Mouse (Mus musculus): ENCODE data around the gene Brf1. TPM values are rescaled to one million over a fixed set of nuclear protein-coding genes. Genes with fewer than 3 reads are reported as not detected.
A peak's percentile ranks its signal among the peaks of the same experiment; 100 is the strongest.

The Brf1 gene
- polyA plus RNA-seq, 1 experiment from 2014 or later = 70.4 TPM

GRCm38 (mm10) chr12:112927265-112927664 lies 73.2 kb downstream of the Brf1 start:
- H3K4me2 ChIP-seq = 0 out of 2 replicates have a peak overlapping the region, but pooled peaks have one; percentile 4
- 54% methylated on average over 14 of the region's 14 CpGs for WGBS
- peaks cover 39% of the 10 kb centered on the region for H3K4me1 ChIP-seq
- no peaks in the 10 kb centered on the region for H3K36me3 ChIP-seq
- H3K9me3 ChIP-seq (replicated peaks) = no peaks in the 10 kb centered on the region
- H3K9ac ChIP-seq = no peak overlapping the region
- H3K27ac ChIP-seq = no peak overlapping the region
- no peak for ATAC-seq (replicated peaks; ENCODE audit: low FRiP score)
- no peak overlapping the region for H3K4me3 ChIP-seq (replicated peaks)
- H3K27me3 ChIP-seq = peaks cover 78% of the 10 kb centered on the region

GRCm38 (mm10) chr12:112925950-112926349 lies 74.6 kb downstream of the Brf1 start:
- Histone ChIP-seq H3K4me1 (peaks cover 38% of the 10 kb centered on the region), H3K27ac (no peak overlapping the region), H3K9ac (no peak overlapping the region), H3K4me3 (replicated peaks) (no peak overlapping the region), H3K4me2 (no peak overlapping the region), H3K9me3 (replicated peaks) (no peaks in the 10 kb centered on the region), H3K36me3 (no peaks in the 10 kb centered on the region), H3K27me3 (peaks cover 70% of the 10 kb centered on the region)
- no peak for ATAC-seq (replicated peaks; ENCODE audit: low FRiP score)
- WGBS = 87% methylated on average over 6 of the region's 6 CpGs

- Histone ChIP-seq H3K4me2 (no peak overlapping the region), H3K4me3 (replicated peaks) (no peak overlapping the region), H3K9me3 (replicated peaks) (no peaks in the 10 kb centered on the region), H3K27me3 (peaks cover 39% of the 10 kb centered on the region), H3K36me3 (no peaks in the 10 kb centered on the region), H3K9ac (no peak overlapping the region), H3K4me1 (peaks cover 19% of the 10 kb centered on the region; the same call in 1 of the 2 replicates), H3K27ac (no peak overlapping the region)
- whole genome bisulfite sequencing = 20% methylated on average over 3 of the region's 3 CpGs
- no peak for ATAC-seq (replicated peaks; ENCODE audit: low FRiP score)
Measured at GRCm38 (mm10) chr12:112922541-112922940, 78.0 kb downstream of the Brf1 start.

- Histone ChIP-seq H3K4me3 (replicated peaks) (no peak overlapping the region), H3K9ac (no peak overlapping the region), H3K9me3 (replicated peaks) (no peaks in the 10 kb centered on the region), H3K27me3 (peaks cover 32% of the 10 kb centered on the region), H3K27ac (no peak overlapping the region), H3K36me3 (no peaks in the 10 kb centered on the region), H3K4me2 (no peak overlapping the region), H3K4me1 (peaks cover 13% of the 10 kb centered on the region; the same call in 1 of the 2 replicates)
- 83% methylated on average over 12 of the region's 12 CpGs for WGBS
- ATAC-seq (replicated peaks; ENCODE audit: low FRiP score) = no peak
Measured at GRCm38 (mm10) chr12:112921518-112921917, 79.0 kb downstream of the Brf1 start.

- no peak overlapping the region for H3K4me3 ChIP-seq (replicated peaks)
- 33% methylated on average over 8 of the region's 8 CpGs for WGBS
- no peak overlapping the region for H3K4me2 ChIP-seq
- ATAC-seq (replicated peaks; ENCODE audit: low FRiP score) = no peak
- H3K9me3 ChIP-seq (replicated peaks) = no peaks in the 10 kb centered on the region
- peaks cover 10% of the 10 kb centered on the region for H3K27me3 ChIP-seq
- no peaks in the 10 kb centered on the region for H3K36me3 ChIP-seq
- H3K4me1 ChIP-seq = peaks cover 23% of the 10 kb centered on the region
- no peak overlapping the region for H3K9ac ChIP-seq
- no peak overlapping the region for H3K27ac ChIP-seq
Measured at GRCm38 (mm10) chr12:112917906-112918305, 82.6 kb downstream of the Brf1 start.

GRCm38 (mm10) chr12:112917486-112917885 lies 83.0 kb downstream of the Brf1 start:
- Histone ChIP-seq H3K4me1 (peaks cover 23% of the 10 kb centered on the region), H3K27ac (no peak overlapping the region), H3K4me2 (no peak overlapping the region), H3K9me3 (replicated peaks) (no peaks in the 10 kb centered on the region), H3K4me3 (replicated peaks) (no peak overlapping the region), H3K36me3 (no peaks in the 10 kb centered on the region), H3K27me3 (peaks cover 7% of the 10 kb centered on the region), H3K9ac (no peak overlapping the region)
- 72% methylated on average over 11 of the region's 11 CpGs for WGBS
- ATAC-seq (replicated peaks; ENCODE audit: low FRiP score) = no peak

- Histone ChIP-seq H3K4me2 (no peak overlapping the region), H3K36me3 (no peaks in the 10 kb centered on the region), H3K4me3 (replicated peaks) (no peak overlapping the region), H3K9me3 (replicated peaks) (no peaks in the 10 kb centered on the region), H3K27ac (no peak overlapping the region), H3K27me3 (peaks cover 7% of the 10 kb centered on the region), H3K9ac (no peak overlapping the region), H3K4me1 (peaks cover 23% of the 10 kb centered on the region)
- 71% methylated on average over 16 of the region's 16 CpGs for WGBS
- no peak for ATAC-seq (replicated peaks; ENCODE audit: low FRiP score)
Measured at GRCm38 (mm10) chr12:112916698-112917400, 83.7 kb downstream of the Brf1 start.

- H3K9me3 ChIP-seq (replicated peaks) = no peaks in the 10 kb centered on the region
- H3K4me1 ChIP-seq = peaks cover 23% of the 10 kb centered on the region
- H3K27ac ChIP-seq = no peak overlapping the region
- 0 out of 2 replicates have a peak, but pooled peaks cover 3% of the 10 kb centered on the region for H3K36me3 ChIP-seq
- H3K4me3 ChIP-seq (replicated peaks) = no peak overlapping the region
- ATAC-seq (replicated peaks; ENCODE audit: low FRiP score) = no peak
- H3K27me3 ChIP-seq = peaks cover 7% of the 10 kb centered on the region
- 72% methylated on average over 13 of the region's 13 CpGs for WGBS
- no peak overlapping the region for H3K9ac ChIP-seq
- H3K4me2 ChIP-seq = no peak overlapping the region
Measured at GRCm38 (mm10) chr12:112915587-112915986, 84.9 kb downstream of the Brf1 start.

- no peaks in the 10 kb centered on the region for H3K9me3 ChIP-seq (replicated peaks)
- no peak overlapping the region for H3K4me3 ChIP-seq (replicated peaks)
- no peak for ATAC-seq (replicated peaks; ENCODE audit: low FRiP score)
- H3K36me3 ChIP-seq = 0 out of 2 replicates have a peak, but pooled peaks cover 3% of the 10 kb centered on the region
- WGBS = 51% methylated on average over 11 of the region's 11 CpGs
- H3K27ac ChIP-seq = 0 out of 2 replicates have a peak overlapping the region, but pooled peaks have one; percentile 37
- H3K9ac ChIP-seq = no peak overlapping the region
- H3K4me1 ChIP-seq = peaks cover 23% of the 10 kb centered on the region
- peaks cover 7% of the 10 kb centered on the region for H3K27me3 ChIP-seq
- H3K4me2 ChIP-seq = no peak overlapping the region
Measured at GRCm38 (mm10) chr12:112914527-112914926, 86.0 kb downstream of the Brf1 start.

GRCm38 (mm10) chr12:112912951-112913745 lies 87.4 kb downstream of the Brf1 start:
- Histone ChIP-seq H3K27ac (no peak overlapping the region), H3K4me1 (peaks cover 23% of the 10 kb centered on the region), H3K4me2 (no peak overlapping the region), H3K27me3 (peaks cover 4% of the 10 kb centered on the region; the same call in 1 of the 2 replicates), H3K36me3 (0 out of 2 replicates have a peak, but pooled peaks cover 12% of the 10 kb centered on the region), H3K9ac (no peak overlapping the region), H3K9me3 (replicated peaks) (no peaks in the 10 kb centered on the region), H3K4me3 (replicated peaks) (no peak overlapping the region)
- 88% methylated on average over 28 of the region's 28 CpGs for WGBS
- ATAC-seq (replicated peaks; ENCODE audit: low FRiP score) = no peak

- H3K36me3 ChIP-seq = 0 out of 2 replicates have a peak, but pooled peaks cover 12% of the 10 kb centered on the region
- no peak overlapping the region for H3K4me2 ChIP-seq
- H3K27me3 ChIP-seq = no peaks in the 10 kb centered on the region
- WGBS = 90% methylated on average over 17 of the region's 17 CpGs
- no peak overlapping the region for H3K27ac ChIP-seq
- H3K9me3 ChIP-seq (replicated peaks) = no peaks in the 10 kb centered on the region
- H3K4me3 ChIP-seq (replicated peaks) = no peak overlapping the region
- ATAC-seq (replicated peaks; ENCODE audit: low FRiP score) = no peak
- no peak overlapping the region for H3K9ac ChIP-seq
- peaks cover 14% of the 10 kb centered on the region for H3K4me1 ChIP-seq
Measured at GRCm38 (mm10) chr12:112911701-112912100, 88.8 kb downstream of the Brf1 start.
